Mouse (Mus musculus): ENCODE data around the gene Btbd11. TPM values are rescaled to one million over a fixed set of nuclear protein-coding genes. Genes with fewer than 3 reads are reported as not detected.

The Btbd11 gene
- polyA plus RNA-seq, 1 experiment = not detected

DNA sequence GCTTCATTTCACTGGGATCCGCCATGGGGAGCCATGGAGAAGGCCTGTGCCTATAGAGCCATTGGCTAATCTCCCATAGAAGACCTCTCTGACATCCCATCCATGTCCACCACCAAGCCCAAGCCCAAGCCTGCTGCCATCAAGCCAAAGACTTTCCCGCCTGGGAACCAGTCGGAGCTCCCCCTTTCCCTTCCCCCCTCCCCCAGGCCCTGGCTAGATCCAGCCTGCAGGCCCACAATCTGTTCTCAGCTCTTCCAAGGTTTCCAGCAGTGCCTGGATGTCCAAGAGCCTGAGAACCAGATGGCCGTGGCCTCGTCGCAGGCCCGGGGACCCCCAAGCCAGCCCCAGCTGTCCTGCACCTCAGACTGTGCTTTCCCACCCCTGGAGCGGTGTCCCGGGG is 295.8 kb downstream of the Btbd11 start:
- no peak for TF ChIP-seq GATA1 (IDR thresholded peaks at IDR 0.05; ENCODE audit: low read length)

DNA sequence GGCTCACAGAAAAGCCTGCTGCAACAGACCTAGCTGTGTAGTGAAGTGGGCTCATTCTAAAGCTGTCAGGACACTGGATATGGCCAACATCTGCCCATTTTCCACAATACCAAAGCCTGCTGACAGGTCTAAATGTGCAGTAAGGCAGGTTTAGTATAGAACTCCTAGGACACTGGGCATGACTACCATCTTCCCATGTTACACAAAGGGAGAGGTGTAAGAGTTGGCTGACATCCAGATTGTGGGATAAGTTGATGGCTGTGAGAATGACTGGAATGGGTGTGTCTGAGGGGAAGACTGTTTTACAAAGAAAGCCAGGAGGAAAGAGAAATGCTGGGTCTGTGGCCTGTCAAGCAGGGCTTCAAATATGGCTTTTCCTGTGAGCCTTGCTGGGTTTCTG is 313.1 kb downstream of the Btbd11 start:
- TF ChIP-seq GATA1 (IDR thresholded peaks at IDR 0.05; ENCODE audit: low read length) = no peak

Other genes with a start within 250 kb of the Btbd11 start
- gene Cry1, start 201.8 kb upstream of the Btbd11 start, polyA plus RNA-seq (2012) = not detected in 2 replicates

Measured in G1E-ER4 (cell line).